Mouse (Mus musculus): ENCODE data around the gene Chrd. TPM values are rescaled to one million over a fixed set of nuclear protein-coding genes. Genes with fewer than 3 reads are reported as not detected.

Chrd gene
- polyA plus RNA-seq, 1 experiment from 2014 or later, result 6.3 TPM

DNA sequence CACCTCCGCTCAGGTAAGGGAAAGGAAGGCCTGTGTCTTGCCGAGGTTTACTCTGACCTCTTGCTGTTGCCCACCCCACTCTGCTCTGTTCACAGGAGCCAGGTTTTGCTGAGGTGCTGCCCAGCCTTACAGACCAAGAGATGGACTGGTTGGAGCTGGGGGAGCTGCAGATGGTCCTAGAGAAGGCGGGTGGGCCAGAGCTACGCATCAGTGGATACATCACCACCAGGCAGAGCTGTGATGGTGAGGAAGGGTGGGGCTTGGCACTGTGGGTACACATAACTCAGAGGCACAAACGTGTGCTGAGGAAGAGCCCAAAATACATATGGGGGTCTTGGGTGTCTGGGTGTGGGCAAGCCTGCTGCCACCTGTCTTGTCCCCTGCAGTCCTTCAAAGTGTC lies 2.7 kb downstream of the Chrd start:
- ATAC-seq (ENCODE audit: low FRiP score, low TSS enrichment), result no peak
- H3K27ac ChIP-seq (replicated peaks; ENCODE audit: low read depth, low read length), result no peak overlapping the region
- no peak overlapping the region for H3K4me2 ChIP-seq (ENCODE audit: low read length)
- no peaks in the 10 kb centered on the region for H3K9me3 ChIP-seq (ENCODE audit: control insufficient read depth, low read length)
- no peak overlapping the region for H3K4me3 ChIP-seq (replicated peaks; ENCODE audit: low read depth, low read length)
- peaks cover 19% of the 10 kb centered on the region for H3K27me3 ChIP-seq (ENCODE audit: control insufficient read depth, insufficient read depth, low read length)
- H3K36me3 ChIP-seq (ENCODE audit: control insufficient read depth, insufficient read depth, low read length), result peaks cover 8% of the 10 kb centered on the region; the same call in 1 of the 2 replicates
- H3K4me1 ChIP-seq (ENCODE audit: control insufficient read depth, insufficient read depth, low read length), result peaks cover 12% of the 10 kb centered on the region
- DNase-seq, result no peak
- WGBS, result 79% methylated on average over 5 of the region's 5 CpGs
- no peak overlapping the region for H3K9ac ChIP-seq (replicated peaks; ENCODE audit: low read length)

DNA sequence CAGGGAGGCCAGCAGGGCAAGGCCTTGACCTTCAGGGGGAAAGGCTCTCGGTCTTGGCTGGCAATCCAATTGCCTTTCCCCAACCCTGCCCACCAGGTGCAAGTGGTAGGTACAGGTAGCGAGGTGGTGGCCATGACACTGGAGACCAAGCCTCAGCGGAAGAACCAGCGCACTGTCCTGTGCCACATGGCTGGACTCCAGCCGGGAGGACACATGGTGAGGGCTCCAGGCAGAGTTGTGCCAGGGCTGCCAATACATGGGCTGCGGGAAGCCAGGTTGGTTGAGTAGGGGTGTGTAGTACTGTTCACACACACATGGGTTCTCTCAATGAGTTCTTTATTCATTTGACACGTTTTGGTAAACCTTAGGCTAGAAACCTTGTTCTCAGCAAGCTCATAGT lies 3.2 kb downstream of the Chrd start:
- no peak overlapping the region for H3K4me3 ChIP-seq (replicated peaks; ENCODE audit: low read depth, low read length)
- peaks cover 12% of the 10 kb centered on the region for H3K4me1 ChIP-seq (ENCODE audit: control insufficient read depth, insufficient read depth, low read length)
- no peak overlapping the region for H3K9ac ChIP-seq (replicated peaks; ENCODE audit: low read length)
- peaks cover 19% of the 10 kb centered on the region for H3K27me3 ChIP-seq (ENCODE audit: control insufficient read depth, insufficient read depth, low read length)
- H3K9me3 ChIP-seq (ENCODE audit: control insufficient read depth, low read length), result no peaks in the 10 kb centered on the region
- no peak overlapping the region for H3K27ac ChIP-seq (replicated peaks; ENCODE audit: low read depth, low read length)
- WGBS, result 90% methylated on average over 7 of the region's 7 CpGs
- no peak for DNase-seq
- no peak for ATAC-seq (ENCODE audit: low FRiP score, low TSS enrichment)
- H3K36me3 ChIP-seq (ENCODE audit: control insufficient read depth, insufficient read depth, low read length), result peaks cover 8% of the 10 kb centered on the region; the same call in 1 of the 2 replicates
- H3K4me2 ChIP-seq (ENCODE audit: low read length), result no peak overlapping the region

DNA sequence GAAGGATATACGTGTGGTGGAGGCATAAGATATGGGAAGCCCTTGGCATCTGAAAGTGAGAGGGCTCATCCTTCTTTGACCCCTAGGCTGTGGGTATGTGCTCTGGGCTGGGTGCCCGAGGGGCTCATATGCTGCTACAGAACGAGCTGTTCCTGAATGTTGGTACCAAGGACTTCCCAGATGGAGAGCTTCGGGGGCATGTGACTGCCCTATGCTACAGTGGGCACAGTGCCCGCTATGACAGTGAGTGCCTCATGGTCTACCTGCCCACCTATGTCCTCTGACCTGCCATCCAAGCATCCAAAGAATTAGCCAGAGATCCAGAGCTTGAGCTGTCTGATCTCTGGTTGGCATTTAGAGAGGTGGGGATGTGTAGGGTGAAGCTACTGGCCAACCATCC lies 3.9 kb downstream of the Chrd start:
- H3K4me3 ChIP-seq (replicated peaks; ENCODE audit: low read depth, low read length), result no peak overlapping the region
- no peak overlapping the region for H3K4me2 ChIP-seq (ENCODE audit: low read length)
- DNase-seq (no peak), ATAC-seq (ENCODE audit: low FRiP score, low TSS enrichment) (no peak)
- H3K4me1 ChIP-seq (ENCODE audit: control insufficient read depth, insufficient read depth, low read length), result peaks cover 12% of the 10 kb centered on the region
- H3K27me3 ChIP-seq (ENCODE audit: control insufficient read depth, insufficient read depth, low read length), result peaks cover 19% of the 10 kb centered on the region
- H3K27ac ChIP-seq (replicated peaks; ENCODE audit: low read depth, low read length), result no peak overlapping the region
- H3K9ac ChIP-seq (replicated peaks; ENCODE audit: low read length), result no peak overlapping the region
- WGBS, result 88% methylated on average over 5 of the region's 5 CpGs
- H3K36me3 ChIP-seq (ENCODE audit: control insufficient read depth, insufficient read depth, low read length), result peaks cover 11% of the 10 kb centered on the region; the same call in 1 of the 2 replicates
- H3K9me3 ChIP-seq (ENCODE audit: control insufficient read depth, low read length), result no peaks in the 10 kb centered on the region

DNA sequence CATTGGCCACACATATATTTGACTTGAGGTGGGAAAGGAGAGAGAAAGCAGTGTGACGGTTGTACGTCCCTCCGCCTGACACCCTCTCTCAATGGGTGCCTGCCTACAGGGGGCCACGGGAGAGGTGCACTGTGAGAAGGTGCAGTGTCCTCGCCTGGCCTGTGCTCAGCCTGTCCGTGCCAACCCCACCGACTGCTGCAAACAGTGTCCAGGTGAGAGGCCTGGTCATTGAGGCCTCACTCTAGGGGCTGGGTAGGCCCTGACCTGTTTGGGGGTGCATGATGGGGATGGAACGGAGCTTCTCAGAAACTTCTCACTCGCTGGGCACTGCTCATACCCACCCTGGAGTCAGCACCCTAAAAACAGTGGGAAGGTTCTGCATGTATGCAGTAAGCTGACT lies 6.9 kb downstream of the Chrd start:
- Histone ChIP-seq H3K4me2 (ENCODE audit: low read length) (no peak overlapping the region), H3K9me3 (ENCODE audit: control insufficient read depth, low read length) (no peaks in the 10 kb centered on the region), H3K4me1 (ENCODE audit: control insufficient read depth, insufficient read depth, low read length) (no peaks in the 10 kb centered on the region), H3K36me3 (ENCODE audit: control insufficient read depth, insufficient read depth, low read length) (peaks cover 13% of the 10 kb centered on the region; the same call in 1 of the 2 replicates), H3K4me3 (replicated peaks; ENCODE audit: low read depth, low read length) (no peak overlapping the region), H3K27ac (replicated peaks; ENCODE audit: low read depth, low read length) (no peak overlapping the region), H3K27me3 (ENCODE audit: control insufficient read depth, insufficient read depth, low read length) (peaks cover 6% of the 10 kb centered on the region; the same call in 1 of the 2 replicates), H3K9ac (replicated peaks; ENCODE audit: low read length) (no peak overlapping the region)
- DNase-seq (no peak), ATAC-seq (ENCODE audit: low FRiP score, low TSS enrichment) (peak; percentile 40; the same call in 1 of the 2 replicates)
- WGBS, result 93% methylated on average over 9 of the region's 9 CpGs

DNA sequence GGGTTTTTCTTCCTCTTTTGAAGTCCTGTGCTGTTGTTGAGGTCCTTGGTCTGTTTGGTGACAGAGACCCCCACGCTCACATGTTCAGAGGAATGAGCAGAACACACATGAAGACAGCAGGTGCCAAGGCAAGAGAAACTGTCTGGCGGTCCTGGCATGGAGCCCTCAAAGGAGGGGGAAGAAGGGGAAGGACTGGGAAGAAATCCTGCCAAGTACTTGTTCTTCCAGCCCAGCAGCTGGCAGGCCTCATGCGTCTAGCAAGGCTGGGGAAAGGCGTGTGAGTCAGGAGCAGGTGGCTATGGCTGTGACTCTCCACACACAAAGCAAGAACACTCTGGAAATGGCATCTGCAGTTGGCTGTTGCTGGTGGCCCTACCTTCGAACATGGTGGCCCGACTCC lies 13.7 kb downstream of the Chrd start:
- H3K27ac ChIP-seq (replicated peaks; ENCODE audit: low read depth, low read length), result no peak overlapping the region
- no peak overlapping the region for H3K4me2 ChIP-seq (ENCODE audit: low read length)
- H3K9me3 ChIP-seq (ENCODE audit: control insufficient read depth, low read length), result no peaks in the 10 kb centered on the region
- no peaks in the 10 kb centered on the region for H3K4me1 ChIP-seq (ENCODE audit: control insufficient read depth, insufficient read depth, low read length)
- H3K4me3 ChIP-seq (replicated peaks; ENCODE audit: low read depth, low read length), result no peak overlapping the region
- peaks cover 5% of the 10 kb centered on the region; the same call in 1 of the 2 replicates for H3K36me3 ChIP-seq (ENCODE audit: control insufficient read depth, insufficient read depth, low read length)
- 75% methylated on average over 6 of the region's 6 CpGs for WGBS
- H3K9ac ChIP-seq (replicated peaks; ENCODE audit: low read length), result no peak overlapping the region
- no peak; the same call in 1 of the 2 replicates for ATAC-seq (ENCODE audit: low FRiP score, low TSS enrichment)
- no peaks in the 10 kb centered on the region for H3K27me3 ChIP-seq (ENCODE audit: control insufficient read depth, insufficient read depth, low read length)
- DNase-seq, result peak; percentile 17

DNA sequence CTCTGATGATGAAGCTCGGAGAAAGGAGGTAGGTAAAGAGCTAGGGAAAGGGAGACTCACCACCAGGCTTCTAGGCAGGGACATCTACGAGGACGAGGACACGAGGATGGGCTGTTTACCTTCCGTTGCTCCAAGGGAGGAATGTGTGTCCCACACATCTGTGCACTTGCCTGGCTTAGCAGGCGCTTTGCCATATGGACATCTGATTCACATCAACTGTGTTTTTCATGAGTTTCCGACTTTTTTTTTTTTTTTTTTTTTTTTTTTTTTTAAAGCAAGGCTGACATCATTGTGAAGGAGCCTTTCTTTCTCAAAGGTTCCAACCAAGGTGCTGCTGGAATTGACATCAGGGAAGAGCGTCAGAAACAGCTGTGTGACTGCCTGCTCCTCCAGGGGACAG lies 17.6 kb downstream of the Chrd start:
- Histone ChIP-seq H3K9ac (replicated peaks; ENCODE audit: low read length) (no peak overlapping the region), H3K27me3 (ENCODE audit: control insufficient read depth, insufficient read depth, low read length) (no peaks in the 10 kb centered on the region), H3K4me1 (ENCODE audit: control insufficient read depth, insufficient read depth, low read length) (no peaks in the 10 kb centered on the region), H3K27ac (replicated peaks; ENCODE audit: low read depth, low read length) (no peak overlapping the region), H3K36me3 (ENCODE audit: control insufficient read depth, insufficient read depth, low read length) (no peaks in the 10 kb centered on the region), H3K9me3 (ENCODE audit: control insufficient read depth, low read length) (no peaks in the 10 kb centered on the region), H3K4me2 (ENCODE audit: low read length) (no peak overlapping the region), H3K4me3 (replicated peaks; ENCODE audit: low read depth, low read length) (no peak overlapping the region)
- ATAC-seq (ENCODE audit: low FRiP score, low TSS enrichment) (no peak), DNase-seq (no peak)
- WGBS, result 73% methylated on average over 8 of the region's 8 CpGs

DNA sequence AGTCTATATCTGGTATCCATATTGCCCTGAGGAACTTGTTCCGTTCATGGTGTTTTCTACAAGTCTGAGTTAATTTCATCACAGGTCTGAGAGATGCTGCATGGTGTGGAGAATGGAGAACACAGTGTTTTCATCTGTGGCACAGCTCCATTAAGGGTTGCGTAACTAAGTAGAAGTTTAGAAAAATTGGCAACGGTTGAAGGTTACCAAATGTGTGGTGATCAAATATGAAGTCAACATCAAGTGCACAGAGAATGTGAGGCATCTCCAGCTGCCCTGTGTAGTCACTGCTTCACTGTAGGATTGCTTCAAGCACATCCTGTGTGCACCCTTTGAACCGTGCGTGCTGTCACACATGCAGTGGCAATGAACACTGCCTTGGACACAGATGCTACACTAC lies 23.1 kb downstream of the Chrd start:
- no peaks in the 10 kb centered on the region for H3K27me3 ChIP-seq (ENCODE audit: control insufficient read depth, insufficient read depth, low read length)
- no peaks in the 10 kb centered on the region for H3K9me3 ChIP-seq (ENCODE audit: control insufficient read depth, low read length)
- H3K4me2 ChIP-seq (ENCODE audit: low read length), result no peak overlapping the region
- no peak overlapping the region for H3K9ac ChIP-seq (replicated peaks; ENCODE audit: low read length)
- no peaks in the 10 kb centered on the region for H3K4me1 ChIP-seq (ENCODE audit: control insufficient read depth, insufficient read depth, low read length)
- 94% methylated on average over 5 of the region's 5 CpGs for WGBS
- H3K27ac ChIP-seq (replicated peaks; ENCODE audit: low read depth, low read length), result no peak overlapping the region
- H3K4me3 ChIP-seq (replicated peaks; ENCODE audit: low read depth, low read length), result no peak overlapping the region
- no peak for DNase-seq
- no peaks in the 10 kb centered on the region for H3K36me3 ChIP-seq (ENCODE audit: control insufficient read depth, insufficient read depth, low read length)
- no peak for ATAC-seq (ENCODE audit: low FRiP score, low TSS enrichment)

DNA sequence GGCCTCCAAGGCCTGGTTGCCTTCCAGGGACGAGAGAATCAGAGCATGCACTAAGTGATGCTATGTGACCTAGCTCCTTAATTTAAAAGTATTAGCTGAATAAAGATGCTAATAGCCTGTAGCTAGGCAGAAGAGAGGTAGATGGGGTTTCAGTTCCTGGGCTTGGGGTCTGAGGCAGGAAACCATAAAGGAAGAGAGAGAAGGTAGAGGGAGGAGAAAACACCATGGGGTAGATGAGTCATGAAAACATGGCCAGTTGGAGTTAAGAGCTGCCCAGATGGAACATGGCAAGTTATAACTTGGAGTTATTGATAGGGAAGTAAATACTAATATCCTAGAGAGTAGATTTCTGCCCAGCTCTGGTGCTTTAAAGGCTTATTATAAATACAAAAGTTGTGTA lies 24.5 kb downstream of the Chrd start:
- H3K36me3 ChIP-seq (ENCODE audit: control insufficient read depth, insufficient read depth, low read length), result no peaks in the 10 kb centered on the region
- no peak overlapping the region for H3K4me3 ChIP-seq (replicated peaks; ENCODE audit: low read depth, low read length)
- 50% methylated on average over 1 of the region's 1 CpGs for WGBS
- DNase-seq (no peak), ATAC-seq (ENCODE audit: low FRiP score, low TSS enrichment) (no peak)
- H3K4me2 ChIP-seq (ENCODE audit: low read length), result no peak overlapping the region
- H3K4me1 ChIP-seq (ENCODE audit: control insufficient read depth, insufficient read depth, low read length), result no peaks in the 10 kb centered on the region
- H3K9ac ChIP-seq (replicated peaks; ENCODE audit: low read length), result no peak overlapping the region
- H3K27ac ChIP-seq (replicated peaks; ENCODE audit: low read depth, low read length), result no peak overlapping the region
- no peaks in the 10 kb centered on the region for H3K9me3 ChIP-seq (ENCODE audit: control insufficient read depth, low read length)
- no peaks in the 10 kb centered on the region for H3K27me3 ChIP-seq (ENCODE audit: control insufficient read depth, insufficient read depth, low read length)

DNA sequence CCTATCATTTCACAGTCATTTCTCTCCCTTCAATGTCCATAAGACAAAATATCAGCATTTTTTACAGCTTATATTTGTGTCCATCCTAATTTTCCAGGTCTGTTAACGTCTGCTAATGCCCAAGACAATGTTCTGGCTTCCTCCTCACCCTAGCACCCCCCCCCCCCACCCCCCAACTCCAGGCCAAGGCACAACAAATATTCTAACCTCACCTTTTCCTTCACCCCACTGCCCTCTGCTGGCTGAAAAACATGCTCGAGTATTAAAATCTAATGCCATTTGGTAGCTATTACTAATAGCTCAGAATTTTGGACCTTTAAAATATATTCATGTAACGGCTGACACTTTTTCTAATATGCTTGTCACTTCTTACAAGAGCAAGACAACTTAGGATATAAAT lies 28.8 kb downstream of the Chrd start:
- Histone ChIP-seq H3K4me3 (replicated peaks; ENCODE audit: low read depth, low read length) (no peak overlapping the region), H3K4me1 (ENCODE audit: control insufficient read depth, insufficient read depth, low read length) (no peaks in the 10 kb centered on the region), H3K27ac (replicated peaks; ENCODE audit: low read depth, low read length) (no peak overlapping the region), H3K4me2 (ENCODE audit: low read length) (no peak overlapping the region), H3K9me3 (ENCODE audit: control insufficient read depth, low read length) (no peaks in the 10 kb centered on the region), H3K27me3 (ENCODE audit: control insufficient read depth, insufficient read depth, low read length) (no peaks in the 10 kb centered on the region), H3K9ac (replicated peaks; ENCODE audit: low read length) (no peak overlapping the region), H3K36me3 (ENCODE audit: control insufficient read depth, insufficient read depth, low read length) (no peaks in the 10 kb centered on the region)
- no peak for ATAC-seq (ENCODE audit: low FRiP score, low TSS enrichment)
- DNase-seq, result peak; percentile 77
- 12% methylated on average over 3 of the region's 3 CpGs for WGBS
